Mouse (Mus musculus): ENCODE data around the gene Sgpp2.

- TF ChIP-seq POLR2A (IDR thresholded peaks at IDR 0.05; ENCODE audit: low read depth, low read length): no peak
- TF ChIP-seq CTCF (IDR thresholded peaks at IDR 0.05; ENCODE audit: extremely low read depth, insufficient read depth, insufficient read length, insufficient replicate concordance): no peak
These were observed 13.9 kb downstream of the Sgpp2 start for GRCm38 (mm10) chr1:78324044-78324443.
